Mouse (Mus musculus): ENCODE measurements at regions not wholly inside any gene's neighbourhood (a gene's known extent, or its start where the extent isn't known, plus 50 kb on each side); places are given as distances from the start of the nearest gene placed in this dataset.

- intact Hi-C loops (cut with DNase I): no loop called here
- DNase-seq: no peak
Measured at GRCm38 (mm10) chr12:107322861-107323260, 165.6 kb upstream of the 3110018I06Rik start.

- intact Hi-C loops (cut with DNase I): no loop called here
- DNase-seq: no peak
Measured at GRCm38 (mm10) chr12:107326101-107326500, 162.3 kb upstream of the 3110018I06Rik start.

- intact Hi-C loops (cut with DNase I): no loop called here
- no peak for DNase-seq
Measured at GRCm38 (mm10) chr12:107327107-107327770, 161.2 kb upstream of the 3110018I06Rik start.

GRCm38 (mm10) chr12:107328986-107329385 lies 159.4 kb upstream of the 3110018I06Rik start:
- intact Hi-C loops (cut with DNase I): no loop called here
- no peak for DNase-seq

GRCm38 (mm10) chr12:107334366-107334765 lies 154.1 kb upstream of the 3110018I06Rik start:
- DNase-seq: no peak
- intact Hi-C loops (cut with DNase I): no loop called here

- DNase-seq: no peak
- intact Hi-C loops (cut with DNase I): no loop called here
Measured at GRCm38 (mm10) chr12:107335106-107335505, 153.3 kb upstream of the 3110018I06Rik start.

- intact Hi-C loops (cut with DNase I): no loop called here
- no peak for DNase-seq
Measured at GRCm38 (mm10) chr12:107338758-107339157, 149.7 kb upstream of the 3110018I06Rik start.

- intact Hi-C loops (cut with DNase I): no loop called here
Measured at GRCm38 (mm10) chr12:107356211-107356610, 132.2 kb upstream of the 3110018I06Rik start.

GRCm38 (mm10) chr12:107356974-107357373 lies 131.5 kb upstream of the 3110018I06Rik start:
- intact Hi-C loops (cut with DNase I): no loop called here
- DNase-seq: no peak

More at GRCm38 (mm10) chr12:107356211-107356610, 132.2 kb upstream of the 3110018I06Rik start:
- no peak for DNase-seq

GRCm38 (mm10) chr12:107360511-107360910 lies 127.9 kb upstream of the 3110018I06Rik start:
- intact Hi-C loops (cut with DNase I): no loop called here
- no peak for DNase-seq

GRCm38 (mm10) chr12:107361606-107362005 lies 126.8 kb upstream of the 3110018I06Rik start:
- intact Hi-C loops (cut with DNase I): no loop called here
- DNase-seq: no peak

GRCm38 (mm10) chr12:107362120-107362519 lies 126.3 kb upstream of the 3110018I06Rik start:
- DNase-seq: no peak
- intact Hi-C loops (cut with DNase I): no loop called here

GRCm38 (mm10) chr12:107372254-107372653 lies 116.2 kb upstream of the 3110018I06Rik start:
- no peak for DNase-seq
- intact Hi-C loops (cut with DNase I): no loop called here

- no peak for DNase-seq
- intact Hi-C loops (cut with DNase I): no loop called here
Measured at GRCm38 (mm10) chr12:107392050-107392795, 96.2 kb upstream of the 3110018I06Rik start.

GRCm38 (mm10) chr12:107394467-107394866 lies 94.0 kb upstream of the 3110018I06Rik start:
- intact Hi-C loops (cut with DNase I): no loop called here

GRCm38 (mm10) chr12:107404821-107405220 lies 83.6 kb upstream of the 3110018I06Rik start:
- DNase-seq: no peak
- intact Hi-C loops (cut with DNase I): no loop called here

More at GRCm38 (mm10) chr12:107394467-107394866, 94.0 kb upstream of the 3110018I06Rik start:
- no peak for DNase-seq

GRCm38 (mm10) chr12:107423923-107424322 lies 64.5 kb upstream of the 3110018I06Rik start:
- no peak for DNase-seq
- intact Hi-C loops (cut with DNase I): no loop called here

GRCm38 (mm10) chr12:107438506-107438905 lies 49.9 kb upstream of the 3110018I06Rik start:
- intact Hi-C loops (cut with DNase I): no loop called here
- DNase-seq: no peak
